Mouse (Mus musculus) intestine, postnatal 0 days (tissue): ENCODE results near the gene Slc44a5. TPM values are rescaled to one million over a fixed set of nuclear protein-coding genes. Genes with fewer than 3 reads are reported as not detected.

ENCODE experiments used
- ATAC-seq: fragments of 200-750 bp; cut with Nextera tagmentation; 2 replicates; pipeline ENCODE4 v1.8.0; 2017; ENCODE audit warnings: mild to moderate bottlenecking, moderate TSS enrichment, moderate library complexity
- H3K27ac ChIP-seq: fragments of 300-500 bp; sonication (generic); 2 replicates; pipeline ENCODE4 v1.5.1; 2014; ENCODE audit warnings: mild to moderate bottlenecking, low read depth, low read length, moderate library complexity
- H3K27me3 ChIP-seq: fragments of 300-500 bp; sonication (generic); replicated peaks from 2 replicates; pipeline ENCODE4 v1.6.1; 2014; ENCODE audit warnings: low read length, mixed read lengths; ENCODE audit not compliant: control insufficient read depth, insufficient read depth
- H3K36me3 ChIP-seq: fragments of 300-500 bp; sonication (generic); 2 replicates; pipeline ENCODE4 v1.6.1; 2014; ENCODE audit warnings: mild to moderate bottlenecking, moderate library complexity; ENCODE audit not compliant: control insufficient read depth, insufficient read depth
- H3K4me1 ChIP-seq: fragments of 300-500 bp; sonication (generic); replicated peaks from 2 replicates; pipeline ENCODE4 v1.6.1; 2014; ENCODE audit warnings: antibody characterized with exemption, low read length, mixed read lengths; ENCODE audit not compliant: control insufficient read depth, insufficient read depth
- H3K4me2 ChIP-seq: fragments of 300-500 bp; sonication (generic); replicated peaks from 2 replicates; pipeline ENCODE4 v1.6.1; 2014; ENCODE audit warnings: low read depth, mild to moderate bottlenecking, moderate library complexity
- H3K4me3 ChIP-seq: fragments of 300-500 bp; sonication (generic); 2 replicates; pipeline ENCODE4 v1.5.1; 2014; ENCODE audit warnings: low read depth, low read length
- H3K9ac ChIP-seq: fragments of 300-500 bp; sonication (generic); 2 replicates; pipeline ENCODE4 v1.6.1; 2014; ENCODE audit warnings: mild to moderate bottlenecking, low read depth, low read length
- H3K9me3 ChIP-seq: fragments of 300-500 bp; sonication (generic); 2 replicates; pipeline ENCODE4 v1.6.1; 2016; ENCODE audit warnings: mixed run types; ENCODE audit not compliant: control insufficient read depth
- CTCF ChIP-seq: sonication (generic); IDR thresholded peaks from 2 replicates; pipeline ENCODE4 v1.5.1; 2016; ENCODE audit warnings: low read depth, mild to moderate bottlenecking, control low read depth, antibody characterized with exemption, moderate library complexity
- WGBS: fragments of 180-500 bp; shearing (Covaris S2); extraction: QIAGEN DNeasy Blood & Tissue Kit; methylation state at CpG from one replicate; pipeline ENCODE4 v1.1.7; 2014; 5-methylcytosine and 5-hydroxymethylcytosine counted together
- polyA plus RNA-seq: library from polyadenylated mRNA; unstranded; fragments of >200 nt; fragmentation: Nextera tagmentation; extraction: Ambion mirVana; gene quantifications from 2 replicates; pipeline ENCODE4 v1.2.1, GENCODE M21; 2015

Slc44a5 gene
- 0.43 and 0.51 TPM in 2 replicates for polyA plus RNA-seq

DNA sequence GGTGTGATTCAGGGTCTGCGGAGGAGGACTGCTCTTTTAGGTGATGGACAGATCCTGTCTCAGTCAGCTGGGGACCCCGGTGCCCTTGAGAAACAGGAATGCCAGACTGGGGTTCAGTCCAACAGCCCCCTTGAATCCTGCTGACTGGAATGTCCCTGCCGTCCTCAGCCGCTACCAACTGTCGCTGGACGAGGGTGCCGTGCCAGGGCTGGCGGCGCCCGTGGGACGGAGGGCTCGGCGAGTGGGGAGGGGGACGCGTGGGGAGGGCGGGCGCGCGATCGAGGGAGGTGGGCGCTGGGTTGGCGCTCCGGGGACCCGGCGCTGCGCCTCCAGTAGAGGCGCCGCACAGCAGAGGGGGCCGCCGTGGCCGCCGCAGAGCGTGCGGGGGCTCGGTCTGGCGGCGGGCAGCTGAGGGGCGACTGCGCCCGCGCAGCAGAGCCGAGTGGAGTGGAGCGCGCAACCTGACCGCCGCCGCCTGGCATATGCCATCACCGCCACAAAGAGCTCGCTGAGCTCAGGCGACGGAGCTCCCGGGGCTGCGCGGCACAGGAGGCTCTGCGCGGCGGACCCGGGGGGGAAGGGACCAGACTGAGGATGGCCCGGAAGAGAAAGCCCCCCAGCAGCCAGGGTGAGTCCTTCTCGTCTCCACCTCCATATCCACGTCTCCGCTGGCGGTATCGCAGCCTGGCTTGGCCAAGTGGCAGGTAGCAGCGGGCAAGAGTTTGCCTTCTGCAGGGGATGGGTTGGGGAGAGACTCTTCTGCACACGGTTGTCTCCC is at the start of gene Slc44a5:
Gene Slc44a5, plus strand, starts transcription at position 266 of the 778 bp plus-strand sequence.
- H3K9me3 ChIP-seq = no peaks in the 10 kb centered on the region
- WGBS = 1% methylated on average over 57 of the region's 66 CpGs
- TF ChIP-seq CTCF = no peak

DNA sequence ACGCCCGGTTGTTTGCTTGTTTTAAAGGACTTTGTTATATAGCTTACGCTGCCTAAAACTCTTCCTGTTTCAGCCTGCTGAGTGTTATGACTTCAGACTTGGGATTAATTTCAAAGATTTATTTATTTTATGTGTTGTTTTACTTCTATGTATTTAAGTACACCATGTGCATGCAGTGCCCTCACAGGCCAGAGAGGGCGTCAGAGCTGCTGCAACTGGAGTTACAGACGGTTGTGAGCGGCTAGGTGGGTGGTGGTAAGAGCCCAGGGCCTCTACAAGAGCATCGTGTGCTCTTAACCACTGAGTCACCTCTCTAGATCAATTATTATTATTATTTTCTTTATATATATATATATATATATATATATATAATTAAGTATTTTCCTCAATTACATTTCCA is 46.9 kb upstream of the Slc44a5 start:
- Histone ChIP-seq H3K36me3 (peaks cover 49% of the 10 kb centered on the region), H3K4me3 (no peak overlapping the region), H3K4me1 (no peaks in the 10 kb centered on the region), H3K9me3 (no peaks in the 10 kb centered on the region), H3K9ac (no peak overlapping the region), H3K27ac (no peak overlapping the region), H3K27me3 (no peaks in the 10 kb centered on the region), H3K4me2 (no peak overlapping the region)
- whole genome bisulfite sequencing = 88% methylated on average over 7 of the region's 7 CpGs
- no peak for ATAC-seq
- peak; percentile 16; the same call in 1 of the 2 replicates for TF ChIP-seq CTCF

More for the DNA sequence above, at the start of gene Slc44a5:
- ATAC-seq = 0 out of 2 replicates have a peak, but pooled peaks have one; percentile 38
- H3K36me3 ChIP-seq = no peaks in the 10 kb centered on the region
- peak within 1 kb of the TSS; percentile 40 for H3K4me3 ChIP-seq
- H3K4me2 ChIP-seq = peak within 1 kb of the TSS; percentile 72
- peak within 1 kb of the TSS; percentile 34; the same call in 1 of the 2 replicates for H3K9ac ChIP-seq
- no peaks in the 10 kb centered on the region for H3K4me1 ChIP-seq
- peaks cover 30% of the 10 kb centered on the region for H3K27me3 ChIP-seq
- H3K27ac ChIP-seq = no peak within 1 kb of the TSS

DNA sequence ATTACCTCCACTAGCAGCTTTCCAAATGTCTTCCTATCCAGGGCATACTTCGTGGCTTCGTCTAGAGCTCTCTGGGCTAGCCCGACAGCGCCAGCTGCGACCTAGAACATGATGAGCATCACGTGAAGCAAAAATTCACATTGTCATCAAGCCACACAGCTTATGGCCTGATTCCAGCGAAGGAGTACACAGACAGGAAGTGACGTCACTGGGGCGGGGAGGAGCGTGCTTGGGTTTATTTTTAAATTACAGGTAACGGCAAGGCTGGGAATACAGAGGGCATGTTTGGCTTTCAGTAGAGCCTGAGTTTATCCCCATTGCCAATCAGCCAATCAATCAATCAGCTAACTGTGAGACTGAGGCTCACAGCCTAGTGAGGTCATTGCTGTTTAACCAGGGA is 43.7 kb upstream of the Slc44a5 start:
- no peak overlapping the region for H3K27ac ChIP-seq
- H3K27me3 ChIP-seq = no peaks in the 10 kb centered on the region
- no peak overlapping the region for H3K4me2 ChIP-seq
- no peak overlapping the region for H3K9ac ChIP-seq
- peaks cover 55% of the 10 kb centered on the region for H3K36me3 ChIP-seq
- H3K4me3 ChIP-seq = no peak overlapping the region
- no peaks in the 10 kb centered on the region for H3K9me3 ChIP-seq
- no peak for TF ChIP-seq CTCF
- H3K4me1 ChIP-seq = no peaks in the 10 kb centered on the region
- 92% methylated on average over 11 of the region's 11 CpGs for WGBS
- no peak for ATAC-seq

DNA sequence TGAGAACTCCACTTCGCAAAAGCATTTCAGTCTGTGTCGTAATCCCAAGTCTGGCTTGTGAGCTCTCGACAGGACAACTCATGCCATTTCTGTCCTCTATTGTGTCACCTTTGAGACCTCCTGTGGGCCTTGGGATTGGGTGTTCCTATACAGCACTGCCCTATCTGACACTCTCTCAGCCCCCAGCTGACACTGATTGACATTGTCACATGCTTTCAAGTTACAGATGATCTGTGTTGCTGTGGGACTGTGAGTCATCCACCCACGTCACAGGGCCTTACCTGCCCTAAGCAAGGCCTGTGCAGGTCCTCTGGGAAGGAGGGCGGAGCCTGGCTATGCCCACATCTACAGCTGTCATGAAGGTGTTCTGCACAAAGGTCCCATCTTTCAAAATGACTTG is 40.8 kb upstream of the Slc44a5 start:
- Histone ChIP-seq H3K4me1 (no peaks in the 10 kb centered on the region), H3K4me2 (no peak overlapping the region), H3K4me3 (no peak overlapping the region), H3K27ac (no peak overlapping the region), H3K36me3 (peaks cover 59% of the 10 kb centered on the region), H3K9me3 (no peaks in the 10 kb centered on the region), H3K9ac (no peak overlapping the region), H3K27me3 (no peaks in the 10 kb centered on the region)
- ATAC-seq = peak; percentile 90
- no peak for TF ChIP-seq CTCF
- WGBS = 73% methylated on average over 5 of the region's 5 CpGs

DNA sequence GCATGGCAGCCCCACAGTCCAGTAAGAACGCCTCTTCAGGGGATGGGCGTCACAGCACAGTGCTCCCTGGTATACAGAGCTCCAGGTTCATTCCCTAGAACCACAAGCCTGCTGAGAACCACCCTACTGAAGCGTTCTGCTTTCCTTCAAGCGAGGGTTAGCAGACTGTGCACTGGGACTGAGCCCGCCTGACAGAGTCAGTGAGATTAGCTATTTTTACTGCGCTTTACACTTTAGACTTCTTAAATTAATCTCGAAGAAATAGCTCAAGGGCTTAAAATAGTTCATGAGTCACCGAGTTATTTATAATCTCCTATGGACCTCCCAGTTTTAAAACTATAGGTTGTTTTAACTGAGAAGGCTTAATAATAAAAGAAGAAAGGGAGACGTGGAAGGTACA is 37.4 kb upstream of the Slc44a5 start:
- Histone ChIP-seq H3K36me3 (peaks cover 58% of the 10 kb centered on the region), H3K27me3 (no peaks in the 10 kb centered on the region), H3K9ac (no peak overlapping the region), H3K4me3 (no peak overlapping the region), H3K27ac (peak overlapping the region; percentile 57), H3K4me1 (no peaks in the 10 kb centered on the region), H3K4me2 (no peak overlapping the region), H3K9me3 (no peaks in the 10 kb centered on the region)
- peak; percentile 64 for ATAC-seq
- WGBS = 63% methylated on average over 9 of the region's 9 CpGs
- no peak for TF ChIP-seq CTCF

DNA sequence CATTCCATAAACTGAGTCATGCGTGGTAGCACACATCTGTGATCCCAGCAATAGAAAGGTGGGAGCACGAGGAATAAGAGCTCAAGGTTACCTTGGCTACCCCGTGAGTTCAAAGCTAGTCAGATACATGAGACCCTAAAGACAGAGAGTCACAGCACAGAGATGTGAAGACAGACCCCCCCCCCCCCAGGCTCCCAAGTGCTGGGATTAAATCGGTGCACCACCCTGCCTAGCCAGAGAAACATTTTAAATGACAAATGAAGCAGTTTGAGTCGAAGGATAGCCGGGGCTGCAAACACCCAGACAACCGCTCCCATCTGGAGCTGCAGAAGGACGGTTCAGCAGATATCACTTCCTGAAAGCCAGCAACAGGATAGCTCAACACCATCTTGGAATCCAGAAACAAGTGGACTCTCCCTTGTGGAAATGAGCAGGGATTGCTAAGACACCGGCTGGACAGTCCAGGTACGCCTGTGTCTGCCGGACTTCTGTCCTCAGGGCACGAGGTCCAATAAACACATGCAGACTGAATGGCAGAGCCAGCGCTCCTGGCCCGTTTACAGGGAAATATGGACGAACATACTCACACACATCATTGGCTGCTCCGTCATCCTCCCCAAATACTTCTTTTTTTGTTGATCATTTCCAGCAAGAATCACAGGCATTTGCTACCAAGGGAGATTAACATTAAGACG is 36.0 kb upstream of the Slc44a5 start:
- Histone ChIP-seq H3K9me3 (no peaks in the 10 kb centered on the region), H3K9ac (no peak overlapping the region), H3K36me3 (peaks cover 59% of the 10 kb centered on the region), H3K4me2 (no peak overlapping the region), H3K4me1 (no peaks in the 10 kb centered on the region), H3K4me3 (no peak overlapping the region), H3K27ac (no peak overlapping the region), H3K27me3 (no peaks in the 10 kb centered on the region)
- no peak for ATAC-seq
- no peak for TF ChIP-seq CTCF
- 91% methylated on average over 17 of the region's 17 CpGs for WGBS
